Mouse (Mus musculus) midbrain, postnatal 0 days (tissue): ENCODE data around the gene Tpcn1. TPM values are rescaled to one million over a fixed set of nuclear protein-coding genes. Genes with fewer than 3 reads are reported as not detected.

Experiments used
- ATAC-seq: fragments of 200-750 bp; cut with Nextera tagmentation; 2 replicates; pipeline ENCODE4 v1.8.0; 2017; ENCODE audit warnings: moderate number of reproducible peaks, mild to moderate bottlenecking, moderate TSS enrichment, moderate library complexity; ENCODE audit not compliant: low FRiP score
- DNase-seq: peaks from one replicate; pipeline ENCODE4 v3.0.0-alpha.2; 2015; ENCODE audit warnings: low spot score
- H3K27ac ChIP-seq: fragments of 300-500 bp; sonication (generic); 2 replicates; pipeline ENCODE4 v1.5.1; 2014; ENCODE audit warnings: low read depth, mild to moderate bottlenecking, low read length, mixed read lengths
- H3K27me3 ChIP-seq: fragments of 300-500 bp; sonication (generic); 2 replicates; pipeline ENCODE4 v1.6.1; 2014; ENCODE audit warnings: low read length, control low read depth, mixed read lengths; ENCODE audit not compliant: insufficient read depth
- H3K36me3 ChIP-seq: fragments of 300-500 bp; sonication (generic); 2 replicates; pipeline ENCODE4 v1.6.1; 2014; ENCODE audit warnings: low read length, control low read depth, mixed read lengths; ENCODE audit not compliant: insufficient read depth
- H3K4me1 ChIP-seq: fragments of 300-500 bp; sonication (generic); 2 replicates; pipeline ENCODE4 v1.6.1; 2014; ENCODE audit warnings: mild to moderate bottlenecking, control low read depth, antibody characterized with exemption, low read length, mixed read lengths; ENCODE audit not compliant: insufficient read depth
- H3K4me2 ChIP-seq: fragments of 300-500 bp; sonication (generic); 2 replicates; pipeline ENCODE4 v1.6.1; 2014; ENCODE audit warnings: low read depth, mild to moderate bottlenecking, low read length, mixed read lengths; ENCODE audit not compliant: poor library complexity, severe bottlenecking
- H3K4me3 ChIP-seq: fragments of 300-500 bp; sonication (generic); 2 replicates; pipeline ENCODE4 v1.5.1; 2014; ENCODE audit warnings: low read depth, mild to moderate bottlenecking, low read length, moderate library complexity
- H3K9ac ChIP-seq: fragments of 300-500 bp; sonication (generic); replicated peaks from 2 replicates; pipeline ENCODE4 v1.6.1; 2014; ENCODE audit warnings: mild to moderate bottlenecking, low read length, moderate library complexity, mixed read lengths; ENCODE audit not compliant: poor library complexity, severe bottlenecking
- H3K9me3 ChIP-seq: fragments of 300-500 bp; sonication (generic); 2 replicates; pipeline ENCODE4 v1.6.1; 2016; ENCODE audit warnings: low read length, control low read depth
- CTCF ChIP-seq: IDR thresholded peaks from 2 replicates; pipeline ENCODE4 v1.5.1; 2016; ENCODE audit warnings: antibody characterized with exemption, mild to moderate bottlenecking
- WGBS: fragments of 180-500 bp; shearing (Covaris S2); extraction: QIAGEN DNeasy Blood & Tissue Kit; methylation state at CpG from one replicate; pipeline ENCODE4 v1.1.7; 2014; 5-methylcytosine and 5-hydroxymethylcytosine counted together
- polyA plus RNA-seq: library from polyadenylated mRNA; unstranded; fragments of >200 nt; fragmentation: Nextera tagmentation; extraction: Ambion mirVana; gene quantifications from 2 replicates; pipeline ENCODE4 v1.2.1, GENCODE M21; 2015
- total RNA-seq: library from RNA; depleted of rRNA; stranded (reverse); fragments of >200 nt; gene quantifications from 2 replicates; pipeline ENCODE4 v1.2.3, GENCODE M21; 2014

Gene Tpcn1
- total and polyA plus RNA-seq, 2 experiments from 2014 or later = 9.4 to 25.3 TPM

GRCm38 (mm10) chr5:120562956-120563913 is 25.2 kb downstream of the Tpcn1 start:
- no peak for DNase-seq
- no peak for ATAC-seq
- Histone ChIP-seq H3K4me2 (no peak overlapping the region), H3K9me3 (no peaks in the 10 kb centered on the region), H3K9ac (no peak overlapping the region), H3K36me3 (no peaks in the 10 kb centered on the region), H3K4me1 (peaks cover 18% of the 10 kb centered on the region), H3K4me3 (no peak overlapping the region), H3K27ac (no peak overlapping the region), H3K27me3 (no peaks in the 10 kb centered on the region)
- 67% methylated on average over 28 of the region's 28 CpGs for WGBS
- TF ChIP-seq CTCF = no peak

- peak overlapping the region; percentile 38; the same call in 1 of the 2 replicates for H3K27ac ChIP-seq
- no peak for TF ChIP-seq CTCF
Observed at GRCm38 (mm10) chr5:120560616-120561311, 27.7 kb downstream of the Tpcn1 start.

GRCm38 (mm10) chr5:120560129-120560615 is 28.3 kb downstream of the Tpcn1 start:
- H3K36me3 ChIP-seq = peaks cover 11% of the 10 kb centered on the region; the same call in 1 of the 2 replicates
- no peaks in the 10 kb centered on the region for H3K9me3 ChIP-seq
- TF ChIP-seq CTCF = no peak
- H3K4me1 ChIP-seq = no peaks in the 10 kb centered on the region; the same call in 1 of the 2 replicates
- H3K4me3 ChIP-seq = no peak overlapping the region
- WGBS = 68% methylated on average over 8 of the region's 9 CpGs
- H3K27ac ChIP-seq = peak overlapping the region; percentile 38; the same call in 1 of the 2 replicates
- H3K27me3 ChIP-seq = no peaks in the 10 kb centered on the region
- H3K9ac ChIP-seq = no peak overlapping the region
- H3K4me2 ChIP-seq = no peak overlapping the region
- ATAC-seq (no peak), DNase-seq (no peak)

More at GRCm38 (mm10) chr5:120560616-120561311, 27.7 kb downstream of the Tpcn1 start:
- Histone ChIP-seq H3K4me2 (0 out of 2 replicates have a peak overlapping the region, but pooled peaks have one; percentile 6), H3K27me3 (no peaks in the 10 kb centered on the region), H3K4me3 (no peak overlapping the region), H3K9ac (no peak overlapping the region), H3K9me3 (no peaks in the 10 kb centered on the region), H3K36me3 (peaks cover 7% of the 10 kb centered on the region; the same call in 1 of the 2 replicates), H3K4me1 (no peaks in the 10 kb centered on the region; the same call in 1 of the 2 replicates)
- ATAC-seq = 0 out of 2 replicates have a peak, but pooled peaks have one; percentile 36
- peak; percentile 76 for DNase-seq
- WGBS = 22% methylated on average over 16 of the region's 16 CpGs

GRCm38 (mm10) chr5:120558762-120559161 is 29.7 kb downstream of the Tpcn1 start:
- H3K4me3 ChIP-seq = no peak overlapping the region
- H3K27ac ChIP-seq = no peak overlapping the region
- no peak overlapping the region for H3K4me2 ChIP-seq
- no peaks in the 10 kb centered on the region; the same call in 1 of the 2 replicates for H3K4me1 ChIP-seq
- DNase-seq (no peak), ATAC-seq (no peak)
- no peak for TF ChIP-seq CTCF
- no peaks in the 10 kb centered on the region for H3K9me3 ChIP-seq
- H3K36me3 ChIP-seq = peaks cover 15% of the 10 kb centered on the region; the same call in 1 of the 2 replicates
- no peak overlapping the region for H3K9ac ChIP-seq
- no peaks in the 10 kb centered on the region for H3K27me3 ChIP-seq
- 66% methylated on average over 14 of the region's 14 CpGs for WGBS

GRCm38 (mm10) chr5:120558041-120558440 is 30.4 kb downstream of the Tpcn1 start:
- Histone ChIP-seq H3K4me1 (no peaks in the 10 kb centered on the region; the same call in 1 of the 2 replicates), H3K27me3 (no peaks in the 10 kb centered on the region), H3K4me2 (no peak overlapping the region), H3K9me3 (no peaks in the 10 kb centered on the region), H3K4me3 (no peak overlapping the region), H3K9ac (no peak overlapping the region), H3K27ac (no peak overlapping the region), H3K36me3 (peaks cover 22% of the 10 kb centered on the region; the same call in 1 of the 2 replicates)
- TF ChIP-seq CTCF = no peak
- DNase-seq = no peak
- ATAC-seq = no peak
- WGBS = 60% methylated on average over 8 of the region's 8 CpGs
